Mouse (Mus musculus): ENCODE results near the gene Gm17428. TPM values are rescaled to one million over a fixed set of nuclear protein-coding genes. Genes with fewer than 3 reads are reported as not detected.

The Gm17428 gene
- polyA plus RNA-seq, 1 experiment: not detected

DNA sequence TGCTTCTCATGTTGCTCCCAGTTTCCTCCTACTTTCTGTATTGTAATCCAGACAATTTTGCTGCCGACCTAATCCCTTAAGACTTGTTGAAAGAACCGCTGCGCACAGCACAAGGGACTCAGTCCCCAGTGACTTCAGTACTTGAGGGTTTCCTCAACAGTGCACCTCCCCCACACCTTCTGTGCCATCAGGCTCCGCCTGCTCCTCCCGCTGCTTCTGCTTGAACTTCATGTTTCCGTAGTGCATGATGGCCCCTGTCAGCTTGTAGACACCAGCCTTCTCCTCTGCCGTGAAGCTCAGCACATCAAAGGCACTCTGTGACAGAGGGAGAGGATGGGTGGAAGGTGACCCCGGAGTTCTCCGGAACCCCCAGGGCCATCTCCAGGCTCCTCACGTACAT is 16.0 kb upstream of the Gm17428 start:
- TF ChIP-seq POLR2A (IDR thresholded peaks at IDR 0.05; ENCODE audit: control insufficient read depth, low read depth, low read length): no peak
- TF ChIP-seq CTCF (IDR thresholded peaks at IDR 0.05; ENCODE audit: control insufficient read depth, insufficient read depth, insufficient replicate concordance, low read depth, low read length): no peak
- H3K4me3 ChIP-seq (ENCODE audit: control insufficient read depth, low read depth, low read length): no peak overlapping the region
- no peaks in the 10 kb centered on the region for H3K36me3 ChIP-seq (ENCODE audit: control insufficient read depth, insufficient read depth, low read length)
- H3K27ac ChIP-seq (ENCODE audit: control insufficient read depth, insufficient read depth, low read depth, low read length): no peak overlapping the region
- no peaks in the 10 kb centered on the region for H3K27me3 ChIP-seq (ENCODE audit: control insufficient read depth, insufficient read depth, low read length)
- H3K4me1 ChIP-seq (ENCODE audit: control insufficient read depth, insufficient read depth, low read length): peaks cover 4% of the 10 kb centered on the region

DNA sequence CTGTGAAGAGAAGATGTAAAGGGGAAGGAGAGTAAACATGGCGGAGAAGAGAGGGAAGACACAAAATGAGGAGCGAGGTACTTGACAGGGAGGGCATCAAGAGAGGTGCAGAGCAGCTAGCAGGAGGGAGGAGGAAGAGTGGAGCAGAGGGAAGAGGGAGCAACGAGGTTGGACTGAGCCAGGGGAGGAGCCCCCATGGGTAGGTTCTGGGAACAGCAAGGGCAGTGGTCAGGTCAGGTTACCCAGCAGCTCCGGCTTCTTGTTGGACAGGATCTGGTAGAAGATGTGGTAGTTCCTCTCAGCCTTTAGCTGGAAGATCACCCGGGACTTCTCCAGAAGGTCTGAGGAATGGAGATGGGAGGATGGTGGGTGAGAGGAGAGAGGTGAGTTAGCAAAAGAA is 15.2 kb upstream of the Gm17428 start:
- Histone ChIP-seq H3K27me3 (ENCODE audit: control insufficient read depth, insufficient read depth, low read length) (no peaks in the 10 kb centered on the region), H3K27ac (ENCODE audit: control insufficient read depth, insufficient read depth, low read depth, low read length) (no peak overlapping the region), H3K4me1 (ENCODE audit: control insufficient read depth, insufficient read depth, low read length) (peaks cover 1% of the 10 kb centered on the region), H3K4me3 (ENCODE audit: control insufficient read depth, low read depth, low read length) (no peak overlapping the region), H3K36me3 (ENCODE audit: control insufficient read depth, insufficient read depth, low read length) (no peaks in the 10 kb centered on the region)
- TF ChIP-seq CTCF (IDR thresholded peaks at IDR 0.05; ENCODE audit: control insufficient read depth, insufficient read depth, insufficient replicate concordance, low read depth, low read length) (no peak), POLR2A (IDR thresholded peaks at IDR 0.05; ENCODE audit: control insufficient read depth, low read depth, low read length) (no peak)

DNA sequence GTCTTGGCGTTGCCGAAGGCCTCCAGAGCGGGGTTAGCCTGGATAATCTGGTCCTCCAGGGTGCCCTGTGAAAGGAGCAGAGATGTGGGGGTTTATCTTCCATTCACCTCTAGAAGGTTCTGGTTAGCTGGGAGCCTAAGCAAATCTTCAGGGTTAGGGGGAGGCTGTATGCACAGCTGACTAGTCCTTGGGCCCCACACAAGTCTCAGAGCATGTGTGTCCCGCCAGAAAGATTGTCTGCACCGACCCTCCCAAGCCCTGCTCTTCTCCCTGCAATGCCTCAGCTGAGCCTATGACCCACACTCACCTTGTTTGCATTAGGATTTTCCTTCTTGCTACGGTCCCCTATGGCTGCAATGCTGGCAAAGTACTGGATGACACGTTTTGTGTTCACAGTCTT is 14.0 kb upstream of the Gm17428 start:
- TF ChIP-seq POLR2A (IDR thresholded peaks at IDR 0.05; ENCODE audit: control insufficient read depth, low read depth, low read length) (no peak), CTCF (IDR thresholded peaks at IDR 0.05; ENCODE audit: control insufficient read depth, insufficient read depth, insufficient replicate concordance, low read depth, low read length) (no peak)
- Histone ChIP-seq H3K27ac (ENCODE audit: control insufficient read depth, insufficient read depth, low read depth, low read length) (no peak overlapping the region), H3K27me3 (ENCODE audit: control insufficient read depth, insufficient read depth, low read length) (no peaks in the 10 kb centered on the region), H3K36me3 (ENCODE audit: control insufficient read depth, insufficient read depth, low read length) (no peaks in the 10 kb centered on the region), H3K4me3 (ENCODE audit: control insufficient read depth, low read depth, low read length) (no peak overlapping the region), H3K4me1 (ENCODE audit: control insufficient read depth, insufficient read depth, low read length) (no peaks in the 10 kb centered on the region)

DNA sequence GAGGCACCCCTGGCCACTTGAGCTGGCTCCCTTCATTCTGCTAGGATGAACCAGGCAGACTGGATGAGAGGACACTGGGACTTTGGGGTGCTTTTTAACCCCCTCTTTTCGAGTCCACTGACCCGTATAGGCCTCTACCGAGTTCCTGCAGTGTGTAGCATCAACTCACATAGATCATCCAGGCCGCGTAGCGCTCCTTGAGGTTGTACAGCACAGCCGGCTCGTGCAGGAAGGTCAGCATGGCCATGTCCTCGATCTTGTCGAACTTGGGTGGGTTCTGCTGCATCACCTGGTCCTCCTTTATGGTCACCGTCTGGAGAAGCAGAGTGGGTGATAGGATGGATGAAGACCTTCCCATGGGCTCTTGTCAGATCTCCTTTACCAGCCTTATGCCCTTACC is 13.0 kb upstream of the Gm17428 start:
- TF ChIP-seq CTCF (IDR thresholded peaks at IDR 0.05; ENCODE audit: control insufficient read depth, insufficient read depth, insufficient replicate concordance, low read depth, low read length): no peak
- TF ChIP-seq POLR2A (IDR thresholded peaks at IDR 0.05; ENCODE audit: control insufficient read depth, low read depth, low read length): no peak
- no peak overlapping the region for H3K27ac ChIP-seq (ENCODE audit: control insufficient read depth, insufficient read depth, low read depth, low read length)
- no peaks in the 10 kb centered on the region for H3K27me3 ChIP-seq (ENCODE audit: control insufficient read depth, insufficient read depth, low read length)
- no peaks in the 10 kb centered on the region for H3K4me1 ChIP-seq (ENCODE audit: control insufficient read depth, insufficient read depth, low read length)
- H3K4me3 ChIP-seq (ENCODE audit: control insufficient read depth, low read depth, low read length): no peak overlapping the region
- no peaks in the 10 kb centered on the region for H3K36me3 ChIP-seq (ENCODE audit: control insufficient read depth, insufficient read depth, low read length)

DNA sequence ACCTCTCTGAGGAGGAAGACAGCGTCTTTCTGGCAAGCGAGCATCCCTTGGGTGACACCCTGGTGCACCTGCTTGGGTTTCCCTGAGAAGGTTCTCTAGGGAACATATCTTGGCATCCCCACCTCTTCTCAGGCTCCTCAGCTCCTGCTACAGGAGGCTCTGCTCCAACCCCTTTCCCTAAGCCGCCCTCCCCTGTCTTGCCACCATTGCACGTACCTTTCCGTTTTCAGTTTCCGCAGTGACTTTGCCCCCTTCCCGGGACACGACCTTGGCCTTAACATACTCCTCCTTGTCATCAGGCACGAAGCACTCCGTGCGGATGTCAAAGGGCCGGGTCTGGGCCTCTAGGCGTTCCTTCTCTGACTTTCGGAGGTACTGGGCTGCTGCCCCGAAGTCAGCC is 11.7 kb upstream of the Gm17428 start:
- no peaks in the 10 kb centered on the region for H3K27me3 ChIP-seq (ENCODE audit: control insufficient read depth, insufficient read depth, low read length)
- no peak for TF ChIP-seq CTCF (IDR thresholded peaks at IDR 0.05; ENCODE audit: control insufficient read depth, insufficient read depth, insufficient replicate concordance, low read depth, low read length)
- no peak for TF ChIP-seq POLR2A (IDR thresholded peaks at IDR 0.05; ENCODE audit: control insufficient read depth, low read depth, low read length)
- no peak overlapping the region for H3K27ac ChIP-seq (ENCODE audit: control insufficient read depth, insufficient read depth, low read depth, low read length)
- no peaks in the 10 kb centered on the region for H3K4me1 ChIP-seq (ENCODE audit: control insufficient read depth, insufficient read depth, low read length)
- H3K4me3 ChIP-seq (ENCODE audit: control insufficient read depth, low read depth, low read length): no peak overlapping the region
- H3K36me3 ChIP-seq (ENCODE audit: control insufficient read depth, insufficient read depth, low read length): no peaks in the 10 kb centered on the region

DNA sequence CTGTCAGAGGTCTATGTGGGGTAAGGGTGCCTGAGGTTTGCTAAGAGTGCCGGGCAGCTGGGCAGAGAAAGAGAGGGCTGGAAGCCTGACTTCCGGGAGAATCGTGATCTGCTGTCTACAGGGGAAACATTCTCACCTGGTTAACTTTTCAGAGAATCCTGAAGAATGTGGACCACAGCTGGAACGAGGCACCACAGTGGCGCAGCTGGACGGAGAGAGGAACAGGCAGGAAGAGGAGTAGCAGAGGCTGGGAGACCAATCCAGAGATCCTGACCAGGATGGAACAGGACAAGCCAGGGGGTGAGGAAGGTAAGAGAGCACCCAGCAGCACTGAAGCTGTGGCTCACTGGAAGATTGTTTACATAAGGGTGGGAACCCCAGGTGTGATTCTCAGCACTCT is 11.1 kb upstream of the Gm17428 start:
- Histone ChIP-seq H3K4me1 (ENCODE audit: control insufficient read depth, insufficient read depth, low read length) (no peaks in the 10 kb centered on the region), H3K36me3 (ENCODE audit: control insufficient read depth, insufficient read depth, low read length) (no peaks in the 10 kb centered on the region), H3K4me3 (ENCODE audit: control insufficient read depth, low read depth, low read length) (no peak overlapping the region), H3K27ac (ENCODE audit: control insufficient read depth, insufficient read depth, low read depth, low read length) (no peak overlapping the region), H3K27me3 (ENCODE audit: control insufficient read depth, insufficient read depth, low read length) (no peaks in the 10 kb centered on the region)
- TF ChIP-seq CTCF (IDR thresholded peaks at IDR 0.05; ENCODE audit: control insufficient read depth, insufficient read depth, insufficient replicate concordance, low read depth, low read length): no peak
- no peak for TF ChIP-seq POLR2A (IDR thresholded peaks at IDR 0.05; ENCODE audit: control insufficient read depth, low read depth, low read length)

DNA sequence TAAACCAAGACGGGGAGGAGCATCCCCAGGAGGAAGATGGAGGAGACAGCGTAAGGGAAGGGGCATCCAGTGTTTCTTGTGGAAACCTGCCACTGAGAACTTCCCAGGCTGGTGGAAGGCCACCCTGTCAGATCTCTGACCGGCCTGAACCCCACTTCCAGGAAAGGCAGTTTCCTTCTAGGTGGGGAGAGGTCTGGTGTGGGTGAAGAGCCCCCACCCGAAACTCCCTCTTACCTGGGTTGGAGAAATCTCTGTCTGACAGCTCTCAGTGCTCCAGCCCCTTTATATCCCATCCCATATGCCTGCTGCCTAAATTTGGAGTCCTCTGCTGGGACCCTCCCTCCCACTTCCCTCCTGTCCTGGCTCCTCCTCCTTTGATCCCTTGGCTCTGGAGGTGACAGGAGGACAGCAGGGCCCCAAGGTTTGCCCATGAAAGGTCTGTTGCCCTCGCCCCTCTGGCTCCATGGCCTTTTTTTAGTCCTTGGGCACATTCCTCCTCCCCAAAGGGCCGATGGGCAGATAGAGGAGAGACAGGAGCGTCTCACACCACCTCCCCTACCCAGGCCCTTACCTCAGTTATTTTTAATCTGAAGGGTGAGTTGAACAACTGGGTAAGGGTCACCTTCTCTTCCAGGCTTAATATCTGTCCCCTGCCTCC is 10.3 kb upstream of the Gm17428 start, which contains the start of gene Myh6:
Gene Myh6 (minus strand): TSS at position 608 of the 658 bp plus-strand sequence.
- TF ChIP-seq POLR2A (IDR thresholded peaks at IDR 0.05; ENCODE audit: control insufficient read depth, low read depth, low read length) (no peak), CTCF (IDR thresholded peaks at IDR 0.05; ENCODE audit: control insufficient read depth, insufficient read depth, insufficient replicate concordance, low read depth, low read length) (no peak)
- Histone ChIP-seq H3K4me1 (ENCODE audit: control insufficient read depth, insufficient read depth, low read length) (no peaks in the 10 kb centered on the region), H3K27ac (ENCODE audit: control insufficient read depth, insufficient read depth, low read depth, low read length) (no peak within 1 kb of the TSS), H3K36me3 (ENCODE audit: control insufficient read depth, insufficient read depth, low read length) (no peaks in the 10 kb centered on the region), H3K4me3 (ENCODE audit: control insufficient read depth, low read depth, low read length) (no peak within 1 kb of the TSS), H3K27me3 (ENCODE audit: control insufficient read depth, insufficient read depth, low read length) (no peaks in the 10 kb centered on the region)

All from testis, adult 2 months (tissue).